Comparison of ENCODE assay signal across 11 mouse cellular contexts in genomic region chr19:4833977-4834376, GRCm38 (mm10). TPM values are rescaled to one million over a fixed set of nuclear protein-coding genes. Genes with fewer than 3 reads are reported as not detected.
"Had no signal": no experiment of that assay in that cellular context is flagged by ENCODE, and none has a peak within 500 bp of the region (broad histone marks: within the 10 kb centered on the region; RNA-seq: fewer than 3 reads in every experiment).

No protein-coding gene starts in this region.

- DNase-seq: kidney, postnatal 10 days; kidney, postnatal 4 days; liver; lung, adult 2 months; right cerebral cortex, adult 18-20 months; right cerebral cortex, postnatal 25 days; thymus, adult 2 months; thymus, postnatal 36 days had no signal

RNA-seq across cellular contexts. Expression of gene Ccdc87, which starts 5.2 kb away (rescaled TPM):
- polyA plus RNA-seq: kidney, embryonic 14.5 days; liver, embryonic 15.5 days; stomach, postnatal 0 days had no signal
